ENCODE assay signal across 9 mouse cellular contexts in the genomic region with DNA sequence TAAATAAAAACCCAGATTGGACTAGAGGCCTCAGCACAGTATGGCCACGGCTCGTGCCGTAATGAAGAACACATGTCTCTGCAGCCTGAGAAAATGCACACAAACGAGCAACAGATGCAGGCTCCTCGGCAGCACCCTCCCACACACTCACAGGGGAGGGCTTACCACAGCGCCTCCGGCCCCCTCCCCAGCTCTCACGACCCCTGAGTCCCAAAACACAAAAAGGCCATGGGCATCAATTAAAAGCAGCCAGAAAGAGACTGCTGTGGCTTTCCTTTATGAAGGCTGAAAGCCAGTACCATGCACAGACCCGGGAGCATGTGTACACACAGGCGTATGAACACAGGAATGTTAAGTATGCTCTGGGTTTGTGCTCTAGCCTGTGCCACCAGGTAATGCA.
DNase-seq lines count a peak whose midpoint lies in the region; ATAC-seq lines count a peak whose summit lies in the region.
"Had no signal": no experiment of that assay in that cellular context is flagged by ENCODE, and none has a peak within 500 bp of the region (broad histone marks: within the 10 kb centered on the region; RNA-seq: fewer than 3 reads in every experiment).

No protein-coding gene starts in this region.

- peak; percentile 56 for ATAC-seq in kidney, embryonic 14.5 days (ENCODE audit: low FRiP score, low TSS enrichment)
- ATAC-seq in hindbrain, embryonic 13.5 days (ENCODE audit: low FRiP score): peak; percentile 21; the same call in 1 of the 2 replicates
- ATAC-seq: liver, postnatal 0 days had no signal

- H3K36me3 ChIP-seq in kidney, embryonic 14.5 days (ENCODE audit: control insufficient read depth, insufficient read depth, low read length): peaks cover 3% of the 10 kb centered on the region; the same call in 1 of the 2 replicates
- no peaks in the 10 kb centered on the region for H3K36me3 ChIP-seq in hindbrain, embryonic 13.5 days

- DNase-seq in kidney, adult 8-10 months: no peak
- DNase-seq in embryo, embryonic 9.5 days (ENCODE audit: extremely low spot score): peak; percentile 68
- DNase-seq in neural tube, embryonic 10.5 days (ENCODE audit: extremely low spot score, low spot score): peak; percentile 70
- DNase-seq in ovary, adult 18-20 months (ENCODE audit: low spot score): no peak
- no peak for DNase-seq in cerebellum, adult 9-10 months
- no peak for DNase-seq in right cerebral cortex, postnatal 36 days (ENCODE audit: low spot score in 2 of 2)
- DNase-seq: liver, postnatal 0 days had no signal

- no peaks in the 10 kb centered on the region for H3K27me3 ChIP-seq in kidney, embryonic 14.5 days (ENCODE audit: control insufficient read depth, insufficient read depth, low read length)
- no peaks in the 10 kb centered on the region for H3K27me3 ChIP-seq in hindbrain, embryonic 13.5 days

- no peak overlapping the region for H3K4me2 ChIP-seq in kidney, embryonic 14.5 days (replicated peaks; ENCODE audit: low read depth, low read length)
- H3K4me2 ChIP-seq in hindbrain, embryonic 13.5 days: 0 out of 2 replicates have a peak overlapping the region, but pooled peaks have one; percentile 11

- H3K4me3 ChIP-seq in kidney, embryonic 14.5 days (ENCODE audit: low read length): no peak overlapping the region
- no peak overlapping the region for H3K4me3 ChIP-seq in hindbrain, embryonic 13.5 days

- H3K4me1 ChIP-seq in kidney, embryonic 14.5 days (ENCODE audit: control insufficient read depth, insufficient read depth, low read length): peaks cover 76% of the 10 kb centered on the region
- peaks cover 95% of the 10 kb centered on the region for H3K4me1 ChIP-seq in hindbrain, embryonic 13.5 days (replicated peaks)

- H3K9ac ChIP-seq in kidney, embryonic 14.5 days (ENCODE audit: low read depth, low read length): no peak overlapping the region
- peak overlapping the region; percentile 40; the same call in 1 of the 2 replicates for H3K9ac ChIP-seq in hindbrain, embryonic 13.5 days
- H3K9ac ChIP-seq: liver, postnatal 0 days had no signal

- WGBS in kidney, embryonic 14.5 days: 20% methylated on average over 10 of the region's 10 CpGs
- WGBS in hindbrain, embryonic 13.5 days: 13% methylated on average over 10 of the region's 10 CpGs

- H3K27ac ChIP-seq in kidney, embryonic 14.5 days (ENCODE audit: low read depth, low read length): peak overlapping the region; percentile 93
- H3K27ac ChIP-seq in hindbrain, embryonic 13.5 days: peak overlapping the region; percentile 92

- no peaks in the 10 kb centered on the region for H3K9me3 ChIP-seq in kidney, embryonic 14.5 days (ENCODE audit: control insufficient read depth, low read length)
- no peaks in the 10 kb centered on the region for H3K9me3 ChIP-seq in hindbrain, embryonic 13.5 days

Comparison
In these comparisons a context has a peak if more than half of its experiments do, and no peak if none do; other contexts are left out.
1. DNase-seq: peak in embryo, embryonic 9.5 days (single experiment) and neural tube, embryonic 10.5 days (single experiment); none in kidney, adult 8-10 months (0 of 2), ovary, adult 18-20 months (single experiment), cerebellum, adult 9-10 months (single experiment) and right cerebral cortex, postnatal 36 days (0 of 2).